Mouse (Mus musculus) kidney, adult 9 months (tissue): ENCODE measurements around the gene Yars.

Source experiments
- DNase-seq: peaks from one replicate; pipeline ENCODE4 v3.0.0; 2022

Yars gene

DNA sequence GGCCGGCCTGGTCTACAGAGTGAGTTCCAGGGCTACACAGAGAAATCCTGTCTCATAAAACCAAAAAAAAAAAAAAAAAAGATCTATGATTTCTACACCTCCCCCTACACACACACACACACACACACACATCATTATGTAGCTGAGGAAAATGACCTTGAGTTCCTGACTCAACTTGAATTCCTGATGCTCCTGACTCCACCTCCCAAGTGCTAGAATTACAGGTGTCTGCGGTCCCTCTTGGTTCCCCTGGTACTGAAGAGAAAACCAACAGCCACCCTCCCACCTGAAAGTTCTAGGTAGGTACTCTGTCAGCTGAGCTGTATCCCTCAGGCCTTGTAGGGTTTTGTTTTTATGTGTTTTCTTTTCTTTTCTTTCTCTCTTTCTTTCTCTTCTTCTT lies 62.9 kb downstream of the Yars start:
- no peak for DNase-seq

DNA sequence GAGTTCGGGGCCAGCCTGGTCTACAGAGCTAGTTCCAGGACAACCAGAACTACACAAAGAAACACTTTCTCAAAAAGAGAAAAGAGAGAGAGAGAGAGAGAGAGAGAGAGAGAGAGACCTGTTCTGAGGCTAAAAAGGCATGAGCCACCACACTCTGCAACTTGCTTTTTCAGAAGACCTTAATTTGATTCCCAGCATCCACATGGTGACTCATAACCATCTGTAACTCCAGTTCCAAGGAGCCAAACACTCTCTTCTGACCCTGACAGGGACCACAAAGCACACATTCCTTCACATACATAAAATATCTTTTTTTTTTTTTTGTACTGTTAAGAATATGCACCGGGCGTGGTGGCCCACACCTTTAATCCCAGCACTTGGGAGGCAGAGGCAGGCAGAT lies 65.0 kb downstream of the Yars start:
- no peak for DNase-seq

DNA sequence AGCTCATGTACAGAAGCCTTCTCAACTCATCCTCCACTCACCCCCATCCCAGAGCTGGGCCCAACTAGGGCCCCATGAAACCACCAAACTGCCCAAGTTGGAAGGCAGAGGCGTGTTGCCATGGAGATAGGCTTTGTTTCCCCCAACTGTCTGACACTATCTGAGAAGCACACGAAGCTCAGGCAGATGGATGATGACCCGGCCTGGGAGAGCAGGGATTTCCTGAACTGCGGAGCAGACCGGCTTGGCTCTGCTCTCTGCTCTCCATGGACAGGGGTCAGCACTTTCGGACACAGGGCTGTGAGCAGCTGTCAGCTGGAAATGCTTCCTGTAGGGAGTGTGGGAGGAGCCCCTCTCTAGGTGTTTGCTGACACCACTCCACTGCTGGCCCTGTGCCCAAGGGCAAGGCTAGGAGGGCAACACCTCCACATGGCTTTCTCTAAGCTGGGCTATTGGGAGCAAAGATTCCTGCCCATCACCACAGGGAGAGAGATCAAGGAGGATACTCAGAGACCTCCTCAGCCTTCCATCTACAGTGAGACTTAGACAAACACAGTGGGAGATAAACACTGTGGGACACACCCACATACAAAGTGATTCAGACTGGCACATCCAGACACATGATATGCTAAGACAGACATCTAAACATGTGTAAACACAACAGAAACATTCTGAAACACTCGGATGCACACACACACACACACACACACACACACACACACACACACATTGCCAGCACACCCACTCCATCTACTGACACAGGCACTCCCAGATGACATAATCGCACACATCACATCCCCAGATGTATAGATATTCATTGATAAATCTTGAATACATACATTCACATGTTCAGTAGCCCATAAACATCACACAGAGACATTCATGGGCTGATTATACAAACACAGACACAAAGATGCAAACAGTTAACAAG lies 67.2 kb downstream of the Yars start:
- peak; percentile 76 for DNase-seq

DNA sequence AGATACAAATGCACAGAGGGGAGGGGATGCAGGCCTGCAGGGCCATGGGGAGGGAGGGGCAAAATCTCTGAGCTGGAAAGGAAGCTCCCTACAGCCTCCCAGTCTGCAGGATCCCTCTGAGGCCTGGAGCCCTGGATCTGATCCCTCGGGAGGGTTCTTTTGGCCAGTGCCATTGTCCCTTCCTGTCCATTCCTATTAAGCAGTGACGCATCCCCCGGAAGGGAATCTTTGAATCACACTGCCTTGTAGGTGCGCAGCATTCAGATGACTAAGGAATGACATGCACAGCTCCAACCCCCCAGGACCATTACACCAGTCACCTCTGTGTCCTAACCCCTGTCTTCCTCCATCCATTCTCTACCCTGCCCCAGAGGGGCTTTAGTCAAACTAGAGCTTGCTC lies 69.5 kb downstream of the Yars start:
- no peak for DNase-seq

DNA sequence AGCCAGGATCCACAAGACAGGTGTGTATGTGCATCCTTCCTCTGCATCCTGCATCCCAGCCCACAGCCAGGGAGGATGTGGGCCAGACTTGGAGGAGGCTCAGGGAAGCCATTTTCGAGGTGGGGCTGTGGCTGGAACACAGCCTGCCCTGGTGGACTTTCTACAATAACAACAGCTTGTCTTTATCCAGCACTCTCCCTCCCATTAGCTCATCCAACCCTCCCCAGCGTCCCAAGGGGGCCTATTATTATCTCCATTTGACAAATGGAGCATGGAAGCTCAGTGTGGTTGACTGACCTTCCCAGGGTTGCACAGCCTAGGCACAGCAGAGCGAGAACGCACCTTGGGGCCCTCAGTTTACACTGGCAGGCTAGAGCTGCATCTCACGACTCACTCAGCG lies 71.1 kb downstream of the Yars start:
- no peak for DNase-seq

GRCm38 (mm10) chr4:129261196-129261595 lies 71.6 kb downstream of the Yars start, which contains the start of gene C77080:
Gene C77080 (minus strand): TSS chr4:129261404.
- DNase-seq, result no peak

- peak; percentile 65 for DNase-seq
Measured at GRCm38 (mm10) chr4:129263225-129264021, 73.9 kb downstream of the Yars start.

DNA sequence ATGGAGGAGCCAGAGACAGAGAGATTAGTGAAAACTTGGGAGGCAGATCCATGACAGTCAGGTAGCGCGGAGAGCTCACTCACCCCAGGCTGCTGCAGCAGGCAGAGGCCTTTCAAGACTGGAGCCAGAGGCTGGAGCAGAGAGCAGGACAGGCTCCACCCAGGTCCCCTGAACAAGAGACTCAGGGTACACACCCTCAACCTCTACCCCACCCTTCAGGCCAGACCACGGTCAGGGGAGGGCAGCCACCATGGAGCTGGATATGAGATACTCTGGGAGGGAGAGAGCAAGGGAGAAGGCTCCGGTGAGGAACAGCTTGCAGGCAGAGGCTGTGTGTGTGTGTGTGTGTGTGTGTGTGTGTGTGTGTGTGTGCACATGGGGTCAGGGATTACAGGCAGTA lies 76.6 kb downstream of the Yars start:
- no peak for DNase-seq

- DNase-seq, result no peak
Measured at GRCm38 (mm10) chr4:129266821-129267220, 77.3 kb downstream of the Yars start.

DNA sequence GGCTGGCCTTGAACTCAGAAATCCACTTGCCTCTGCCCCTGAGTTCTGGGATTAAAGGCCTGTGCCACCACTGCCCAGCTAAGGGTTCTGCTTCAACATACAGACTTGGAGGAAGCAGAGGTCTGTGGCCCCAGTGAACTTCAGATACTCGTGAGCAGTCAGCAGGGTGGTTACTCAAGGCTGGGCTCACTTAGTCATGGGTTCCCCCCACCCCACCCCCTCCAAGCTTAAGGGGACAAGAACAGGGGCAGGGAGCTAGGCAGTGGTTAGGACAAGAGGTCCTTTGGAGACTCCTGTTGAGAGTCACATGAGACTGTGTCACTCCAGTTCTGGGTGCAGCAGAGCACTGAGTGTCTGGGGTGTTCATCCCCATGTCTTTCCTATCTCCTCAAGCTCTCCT lies 79.1 kb downstream of the Yars start:
- no peak for DNase-seq
